19 mouse cellular contexts compared by ENCODE assay signal in the genomic region with DNA sequence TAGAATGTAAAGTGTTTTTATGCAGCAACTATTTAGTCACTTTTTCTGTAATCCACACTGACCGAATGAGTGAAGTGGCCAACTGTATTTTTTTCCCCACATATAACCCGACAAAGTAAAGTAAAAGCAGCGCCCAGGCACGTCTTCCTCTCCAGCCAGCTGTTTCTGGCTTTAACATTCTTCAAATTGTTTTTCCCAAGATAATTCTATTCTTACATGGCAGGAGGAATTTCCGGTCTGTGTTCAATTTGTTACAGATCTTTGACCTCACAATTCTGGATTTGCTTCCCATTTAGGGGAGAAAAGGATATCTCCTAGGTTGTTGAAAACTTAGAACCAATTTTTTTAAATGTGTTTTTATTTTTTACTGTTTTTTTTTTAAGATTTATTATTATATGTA. TPM values are rescaled to one million over a fixed set of nuclear protein-coding genes. Genes with fewer than 3 reads are reported as not detected.
DNase-seq lines count a peak whose midpoint lies in the region; ATAC-seq and TF ChIP-seq lines count a peak whose summit lies in the region.
"Had no signal": no experiment of that assay in that cellular context is flagged by ENCODE, and none has a peak within 500 bp of the region (broad histone marks: within the 10 kb centered on the region; RNA-seq: fewer than 3 reads in every experiment).

No protein-coding gene starts in this region.

- H3K4me3 ChIP-seq in heart, embryonic 12.5 days: no peak overlapping the region
- H3K4me3 ChIP-seq in liver, adult 2 months (ENCODE audit: insufficient read depth, low read depth, low read length): no peak overlapping the region
- H3K4me3 ChIP-seq in liver, embryonic 11.5 days (ENCODE audit: low read depth, low read length): no peak overlapping the region
- H3K4me3 ChIP-seq in heart, embryonic 15.5 days: no peak overlapping the region
- H3K4me3 ChIP-seq: lung, embryonic 15.5 days; megakaryocyte, embryonic 14.5 days; neural tube, embryonic 13.5 days; stomach, embryonic 15.5 days had no signal

- H3K79me2 ChIP-seq in liver, adult 2 months (ENCODE audit: control insufficient read depth, insufficient read depth, low read length): no peaks in the 10 kb centered on the region

- H3K36me3 ChIP-seq in heart, embryonic 12.5 days: peaks cover 26% of the 10 kb centered on the region
- H3K36me3 ChIP-seq in liver, adult 2 months (ENCODE audit: control insufficient read depth, insufficient read depth, low read length): no peaks in the 10 kb centered on the region
- H3K36me3 ChIP-seq in liver, embryonic 11.5 days (ENCODE audit: control insufficient read depth, insufficient read depth, low read length): peaks cover 21% of the 10 kb centered on the region
- no peaks in the 10 kb centered on the region for H3K36me3 ChIP-seq in heart, embryonic 15.5 days
- H3K36me3 ChIP-seq: neural tube, embryonic 13.5 days had no signal

- no peak overlapping the region for H3K4me2 ChIP-seq in heart, embryonic 12.5 days
- no peak overlapping the region for H3K4me2 ChIP-seq in liver, embryonic 11.5 days
- no peak overlapping the region for H3K4me2 ChIP-seq in heart, embryonic 15.5 days
- H3K4me2 ChIP-seq: hindbrain, embryonic 14.5 days; lung, embryonic 15.5 days; neural tube, embryonic 13.5 days; stomach, embryonic 15.5 days had no signal

- no peak for TF ChIP-seq CTCF in liver, adult 2 months (IDR thresholded peaks at IDR 0.05; ENCODE audit: low read depth, low read length)

- H3K27me3 ChIP-seq in heart, embryonic 12.5 days (replicated peaks): no peaks in the 10 kb centered on the region
- no peaks in the 10 kb centered on the region for H3K27me3 ChIP-seq in liver, adult 2 months (ENCODE audit: control insufficient read depth, insufficient read depth, low read length)
- H3K27me3 ChIP-seq in liver, embryonic 11.5 days (replicated peaks; ENCODE audit: control insufficient read depth, insufficient read depth, low read length): no peaks in the 10 kb centered on the region
- H3K27me3 ChIP-seq in heart, embryonic 15.5 days: no peaks in the 10 kb centered on the region
- H3K27me3 ChIP-seq: lung, embryonic 15.5 days; megakaryocyte, embryonic 14.5 days; neural tube, embryonic 13.5 days; stomach, embryonic 15.5 days had no signal

- H3K4me1 ChIP-seq in heart, embryonic 12.5 days (replicated peaks): peaks cover 14% of the 10 kb centered on the region
- no peaks in the 10 kb centered on the region for H3K4me1 ChIP-seq in liver, adult 2 months (ENCODE audit: control insufficient read depth, insufficient read depth, low read length)
- H3K4me1 ChIP-seq in liver, embryonic 11.5 days (replicated peaks; ENCODE audit: control insufficient read depth, insufficient read depth, low read length): 0 out of 2 replicates have a peak, but pooled peaks cover 3% of the 10 kb centered on the region
- peaks cover 10% of the 10 kb centered on the region for H3K4me1 ChIP-seq in heart, embryonic 15.5 days (replicated peaks)
- H3K4me1 ChIP-seq: neural tube, embryonic 13.5 days had no signal

- H3K27ac ChIP-seq in heart, embryonic 12.5 days (ENCODE audit: poor library complexity, severe bottlenecking): no peak overlapping the region
- H3K27ac ChIP-seq in liver, adult 2 months (replicated peaks; ENCODE audit: insufficient read depth, low read depth, low read length): no peak overlapping the region
- H3K27ac ChIP-seq in liver, embryonic 11.5 days (ENCODE audit: low read depth, low read length): no peak overlapping the region
- peak overlapping the region; percentile 67 for H3K27ac ChIP-seq in heart, embryonic 15.5 days
- H3K27ac ChIP-seq: hindbrain, embryonic 14.5 days; lung, embryonic 15.5 days; neural tube, embryonic 13.5 days; stomach, embryonic 15.5 days had no signal

- no peak for ATAC-seq in heart, embryonic 12.5 days (ENCODE audit: insufficient number of reproducible peaks, low FRiP score)
- ATAC-seq in liver, embryonic 11.5 days (replicated peaks; ENCODE audit: low FRiP score): no peak
- ATAC-seq in heart, embryonic 15.5 days (replicated peaks; ENCODE audit: insufficient number of reproducible peaks, insufficient read depth, low FRiP score, low read depth): no peak
- ATAC-seq: CD4-positive, CD25-positive, alpha-beta regulatory T cell, adult 4 months had no signal

- H3K9me3 ChIP-seq in heart, embryonic 12.5 days (replicated peaks): 0 out of 2 replicates have a peak, but pooled peaks cover 6% of the 10 kb centered on the region
- no peaks in the 10 kb centered on the region for H3K9me3 ChIP-seq in liver, embryonic 11.5 days (ENCODE audit: control insufficient read depth, low read length)
- H3K9me3 ChIP-seq in heart, embryonic 15.5 days (replicated peaks): no peaks in the 10 kb centered on the region
- H3K9me3 ChIP-seq: lung, embryonic 15.5 days; megakaryocyte, embryonic 14.5 days; neural tube, embryonic 13.5 days; stomach, embryonic 15.5 days had no signal

- 23% methylated on average over 5 of the region's 5 CpGs for WGBS in heart, embryonic 12.5 days
- WGBS in liver, adult 2 months: 73% methylated on average over 5 of the region's 5 CpGs
- WGBS in liver, embryonic 11.5 days: 77% methylated on average over 5 of the region's 5 CpGs
- 18% methylated on average over 5 of the region's 5 CpGs for WGBS in heart, embryonic 15.5 days

- no peak overlapping the region for H3K9ac ChIP-seq in heart, embryonic 12.5 days
- H3K9ac ChIP-seq in liver, adult 2 months (ENCODE audit: low read depth, low read length): no peak overlapping the region
- no peak overlapping the region for H3K9ac ChIP-seq in liver, embryonic 11.5 days (ENCODE audit: low read depth, low read length)
- no peak overlapping the region for H3K9ac ChIP-seq in heart, embryonic 15.5 days
- H3K9ac ChIP-seq: hindbrain, embryonic 14.5 days; lung, embryonic 15.5 days; neural tube, embryonic 13.5 days; stomach, embryonic 15.5 days had no signal

- TF ChIP-seq POLR2A in liver, adult 2 months (IDR thresholded peaks at IDR 0.05; ENCODE audit: extremely low read depth, insufficient read depth, low read length): no peak

- peak; percentile 58 to 63 for DNase-seq in heart, adult 9 months (ENCODE audit: low spot score in 2 of 2)
- DNase-seq in liver, adult 2 months (ENCODE audit: extremely low read depth, low read depth, low spot score): peak; percentile 7
- DNase-seq in liver, embryonic 11.5 days (ENCODE audit: low spot score): no peak
- peak; percentile 33 for DNase-seq in mesoderm, embryonic 11.5 days (ENCODE audit: low read depth, low spot score)
- DNase-seq in right cerebral cortex, postnatal 25 days: no peak
- DNase-seq: adrenal gland, adult 2 months; cerebellum, adult 2 months; gastrocnemius, postnatal 36 days; layer of hippocampus, adult 9-11 months; liver; right cerebral cortex, postnatal 4 days had no signal

RNA-seq across cellular contexts. Expression of a gene that starts 17.3 kb away (rescaled TPM):
- 18.4 and 19.4 TPM in 2 replicates for polyA plus RNA-seq in heart, embryonic 12.5 days (2016; fragmentation: Nextera tagmentation; extraction: Ambion mirVana)
- total RNA-seq in liver, adult 2 months (2014; rRNA removed): 2.6 and 3.6 TPM in 2 replicates
- polyA plus RNA-seq in liver, adult 2 months (2012; rRNA removed): 1.5 and 1.6 TPM in 2 replicates
- polyA plus RNA-seq in liver, embryonic 11.5 days (2014; fragmentation: Nextera tagmentation; extraction: Ambion mirVana): 62.6 and 68.2 TPM in 2 replicates
- polyA plus RNA-seq in heart, embryonic 15.5 days (2015; fragmentation: Nextera tagmentation; extraction: Ambion mirVana): 12.9 and 17.4 TPM in 2 replicates

RNA-seq across cellular contexts. Expression of a gene that starts 17.5 kb away (rescaled TPM):
- 32.3 and 33.4 TPM in 2 replicates for polyA plus RNA-seq in heart, embryonic 12.5 days (2016; fragmentation: Nextera tagmentation; extraction: Ambion mirVana)
- total RNA-seq in liver, adult 2 months (2014; rRNA removed): 5.7 and 11.2 TPM in 2 replicates
- polyA plus RNA-seq in liver, adult 2 months (2012; rRNA removed): 5.0 and 6.6 TPM in 2 replicates
- polyA plus RNA-seq in liver, embryonic 11.5 days (2014; fragmentation: Nextera tagmentation; extraction: Ambion mirVana): 38.0 and 44.1 TPM in 2 replicates
- 23.1 and 26.7 TPM in 2 replicates for polyA plus RNA-seq in heart, embryonic 15.5 days (2015; fragmentation: Nextera tagmentation; extraction: Ambion mirVana)

RNA-seq across cellular contexts. Expression of a gene that starts 22.5 kb away (rescaled TPM):
- 10.3 and 12.1 TPM in 2 replicates for polyA plus RNA-seq in heart, embryonic 12.5 days (2016; fragmentation: Nextera tagmentation; extraction: Ambion mirVana)
- total RNA-seq in liver, adult 2 months (2014; rRNA removed): 0.83 and 2.7 TPM in 2 replicates
- polyA plus RNA-seq in liver, adult 2 months (2012; rRNA removed): 0.45 and 0.81 TPM in 2 replicates
- 5.5 and 5.7 TPM in 2 replicates for polyA plus RNA-seq in liver, embryonic 11.5 days (2014; fragmentation: Nextera tagmentation; extraction: Ambion mirVana)
- 5.8 and 7.1 TPM in 2 replicates for polyA plus RNA-seq in heart, embryonic 15.5 days (2015; fragmentation: Nextera tagmentation; extraction: Ambion mirVana)

RNA-seq across cellular contexts. Expression of a gene that starts 47.2 kb away (rescaled TPM):
- polyA plus RNA-seq in heart, embryonic 12.5 days (2016; fragmentation: Nextera tagmentation; extraction: Ambion mirVana): 17.4 TPM in 2 replicates
- total RNA-seq in liver, adult 2 months (2014; rRNA removed): 29.0 and 38.7 TPM in 2 replicates
- 33.8 and 44.4 TPM in 2 replicates for polyA plus RNA-seq in liver, adult 2 months (2012; rRNA removed)
- polyA plus RNA-seq in liver, embryonic 11.5 days (2014; fragmentation: Nextera tagmentation; extraction: Ambion mirVana): 13.8 and 15.7 TPM in 2 replicates
- 9.2 and 15.9 TPM in 2 replicates for polyA plus RNA-seq in heart, embryonic 15.5 days (2015; fragmentation: Nextera tagmentation; extraction: Ambion mirVana)

Comparison
In these comparisons a context has a peak if more than half of its experiments do, and no peak if none do; other contexts are left out.
1. DNase-seq: peak in heart, adult 9 months (2 of 2), liver, adult 2 months (single experiment) and mesoderm, embryonic 11.5 days (single experiment); none in liver, embryonic 11.5 days (single experiment) and right cerebral cortex, postnatal 25 days (single experiment).